Mouse (Mus musculus): Measurements from ENCODE around the gene Unkl.

Gene Unkl

GRCm38 (mm10) chr17:25188150-25189031, at the start of gene Unkl:
TSS of gene Unkl (plus strand) at chr17:25188397.
- DNase-seq: peak; percentile 31 to 77

- no peak for DNase-seq
These were observed 49.4 kb upstream of the Unkl start for GRCm38 (mm10) chr17:25138803-25139202.

GRCm38 (mm10) chr17:25139960-25140359, 48.2 kb upstream of the Unkl start:
- no peak for DNase-seq

- DNase-seq: no peak
These were observed 26.0 kb upstream of the Unkl start, which contains the start of gene Ccdc154 for GRCm38 (mm10) chr17:25162161-25162560. TSS of gene Ccdc154 (plus strand) at chr17:25162461.

- no peak for DNase-seq
These were observed 24.8 kb upstream of the Unkl start for GRCm38 (mm10) chr17:25163387-25163786.

GRCm38 (mm10) chr17:25164770-25165169, 23.4 kb upstream of the Unkl start:
- no peak for DNase-seq

- DNase-seq: no peak
These were observed 22.1 kb upstream of the Unkl start for GRCm38 (mm10) chr17:25165970-25166671.

GRCm38 (mm10) chr17:25169706-25170105, 18.5 kb upstream of the Unkl start:
- no peak for DNase-seq

- DNase-seq: no peak
These were observed 15.6 kb upstream of the Unkl start for GRCm38 (mm10) chr17:25172558-25172957.

- DNase-seq: no peak
These were observed 12.8 kb upstream of the Unkl start, which contains the start of gene Gm38655 for GRCm38 (mm10) chr17:25175411-25175810. TSS of gene Gm38655 (minus strand) at chr17:25175471.

GRCm38 (mm10) chr17:25183232-25183631, 5.0 kb upstream of the Unkl start:
- peak in 1 of 2 experiments; percentile 24 for DNase-seq

GRCm38 (mm10) chr17:25184129-25184691, 4.0 kb upstream of the Unkl start, which contains the start of gene BC003965:
TSS of gene BC003965 (plus strand) at chr17:25184554.
- DNase-seq: peak; percentile 97 to 99

GRCm38 (mm10) chr17:25184961-25185360, 3.2 kb upstream of the Unkl start:
- no peak for DNase-seq

- no peak for DNase-seq
These were observed 430 bp upstream of the Unkl start for GRCm38 (mm10) chr17:25187784-25188149.

- DNase-seq: no peak
These were observed 894 bp downstream of the Unkl start for GRCm38 (mm10) chr17:25189091-25189490.

- no peak for DNase-seq
These were observed 14.2 kb downstream of the Unkl start for GRCm38 (mm10) chr17:25202401-25202800.

GRCm38 (mm10) chr17:25210006-25210405, 21.8 kb downstream of the Unkl start:
- DNase-seq: no peak

- DNase-seq: peak; percentile 78 to 80
These were observed 22.7 kb downstream of the Unkl start for GRCm38 (mm10) chr17:25210680-25211466.

- DNase-seq: peak; percentile 22 to 26
These were observed 23.5 kb downstream of the Unkl start for GRCm38 (mm10) chr17:25211705-25212104.

- no peak for DNase-seq
These were observed 27.2 kb downstream of the Unkl start for GRCm38 (mm10) chr17:25215431-25215830.

GRCm38 (mm10) chr17:25218967-25219366, 30.8 kb downstream of the Unkl start:
- peak; percentile 45 to 51 for DNase-seq

GRCm38 (mm10) chr17:25219492-25220295, 31.5 kb downstream of the Unkl start:
- DNase-seq: no peak
